Mouse (Mus musculus) lung, embryonic 14.5 days (tissue): ENCODE measurements around the gene Lbhd2. TPM values are rescaled to one million over a fixed set of nuclear protein-coding genes. Genes with fewer than 3 reads are reported as not detected.

Experiments used
- ATAC-seq: fragments of 200-750 bp; cut with Nextera tagmentation; 2 replicates; pipeline ENCODE4 v1.8.0; 2017; ENCODE audit warnings: mild to moderate bottlenecking, moderate TSS enrichment, moderate library complexity; ENCODE audit not compliant: insufficient read depth
- DNase-seq: peaks from one replicate; pipeline ENCODE4 v3.0.0-alpha.2; 2015
- H3K27ac ChIP-seq: fragments of 300-500 bp; sonication (generic); 2 replicates; pipeline ENCODE4 v1.5.1; 2014; ENCODE audit warnings: low read depth, mild to moderate bottlenecking, moderate library complexity
- H3K27me3 ChIP-seq: fragments of 300-500 bp; sonication (generic); 2 replicates; pipeline ENCODE4 v1.6.1; 2014; ENCODE audit warnings: low read length, control low read depth; ENCODE audit not compliant: insufficient read depth
- H3K36me3 ChIP-seq: fragments of 300-500 bp; sonication (generic); 2 replicates; pipeline ENCODE4 v1.6.1; 2014; ENCODE audit warnings: control low read depth; ENCODE audit not compliant: insufficient read depth
- H3K4me1 ChIP-seq: fragments of 300-500 bp; sonication (generic); 2 replicates; pipeline ENCODE4 v1.6.1; 2014; ENCODE audit warnings: antibody characterized with exemption, control low read depth; ENCODE audit not compliant: insufficient read depth
- H3K4me2 ChIP-seq: fragments of 300-500 bp; sonication (generic); 2 replicates; pipeline ENCODE4 v1.6.1; 2014; ENCODE audit warnings: mild to moderate bottlenecking
- H3K4me3 ChIP-seq: fragments of 300-500 bp; sonication (generic); 2 replicates; pipeline ENCODE4 v1.5.1; 2014; ENCODE audit warnings: low read depth, low read length
- H3K9ac ChIP-seq: fragments of 300-500 bp; sonication (generic); 2 replicates; pipeline ENCODE4 v1.6.1; 2014
- H3K9me3 ChIP-seq: fragments of 300-500 bp; sonication (generic); 2 replicates; pipeline ENCODE4 v1.6.1; 2016; ENCODE audit warnings: low read depth, low read length, control low read depth
- CTCF ChIP-seq: IDR thresholded peaks from 2 replicates; pipeline ENCODE4 v1.5.1; 2016; ENCODE audit warnings: antibody characterized with exemption, low read depth
- WGBS: fragments of 180-500 bp; shearing (Covaris S2); extraction: QIAGEN DNeasy Blood & Tissue Kit; methylation state at CpG from one replicate; pipeline ENCODE4 v1.1.7; 2014; 5-methylcytosine and 5-hydroxymethylcytosine counted together
- polyA plus RNA-seq: library from polyadenylated mRNA; unstranded; fragments of >200 nt; fragmentation: Nextera tagmentation; extraction: Ambion mirVana; gene quantifications from 2 replicates; pipeline ENCODE4 v1.2.1, GENCODE M21; 2014

The Lbhd2 gene
- polyA plus RNA-seq, 1 experiment from 2014 or later: 0.68 TPM

DNA sequence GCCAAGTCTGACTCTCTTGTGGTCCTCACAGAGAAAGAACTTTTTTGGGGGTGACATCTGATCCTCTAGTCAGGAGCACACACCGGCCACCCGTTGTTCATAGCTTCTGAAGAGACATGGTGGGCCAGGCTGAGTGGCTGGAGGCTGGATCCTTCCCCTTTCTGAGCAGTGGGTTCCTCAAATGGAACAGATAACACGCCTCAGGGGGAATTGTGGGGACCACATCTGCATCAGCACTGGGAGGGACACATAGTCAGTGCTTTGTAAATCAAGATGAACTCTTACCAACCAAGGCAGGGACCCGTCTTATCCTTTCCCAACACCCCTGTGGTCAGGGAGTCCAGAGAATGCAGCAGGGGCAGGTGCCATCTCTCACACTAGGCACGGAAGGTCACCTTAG lies 13.3 kb downstream of the Lbhd2 start:
- H3K4me1 ChIP-seq: peaks cover 6% of the 10 kb centered on the region

DNA sequence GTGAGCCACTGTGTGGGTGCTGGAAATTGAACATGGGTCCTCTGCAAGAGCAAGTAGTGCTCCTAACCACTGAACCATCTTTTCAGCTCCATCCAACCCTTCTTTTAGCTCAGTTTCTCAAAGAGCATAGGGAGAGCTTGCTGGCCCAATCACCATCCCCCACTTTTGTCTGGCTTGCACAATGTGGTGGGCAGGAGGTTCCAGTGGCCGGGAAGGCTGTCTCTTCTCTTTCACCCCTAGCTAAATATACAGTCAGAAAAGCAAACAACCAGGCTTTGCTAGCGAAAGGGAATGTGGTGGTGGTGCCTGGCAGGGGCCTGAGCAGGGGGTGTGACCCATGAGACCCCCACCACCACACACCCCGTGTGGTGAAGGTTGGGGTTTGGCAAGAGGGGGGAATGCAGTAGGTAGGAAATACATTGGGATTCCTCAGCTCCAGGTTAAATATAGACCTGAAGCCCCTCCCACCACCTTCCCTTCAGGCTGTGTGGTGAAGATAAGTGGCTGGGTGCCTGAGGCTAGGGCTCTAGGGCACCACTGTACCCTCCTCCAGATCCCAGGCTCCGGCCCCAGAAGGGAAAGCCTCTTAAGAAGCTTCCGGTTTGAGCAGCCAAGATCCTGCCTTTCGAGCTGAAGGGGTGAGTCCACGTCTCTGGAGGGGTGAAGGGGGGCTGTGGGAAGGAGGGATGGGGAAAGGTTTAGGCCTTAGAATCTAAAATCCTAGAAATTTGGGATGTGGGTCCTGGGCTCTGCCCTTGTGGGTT lies 14.5 kb downstream of the Lbhd2 start:
- no peak for TF ChIP-seq CTCF
- Histone ChIP-seq H3K4me2 (no peak overlapping the region), H3K9me3 (no peaks in the 10 kb centered on the region), H3K9ac (no peak overlapping the region), H3K36me3 (no peaks in the 10 kb centered on the region), H3K4me3 (no peak overlapping the region), H3K4me1 (peaks cover 6% of the 10 kb centered on the region), H3K27ac (no peak overlapping the region), H3K27me3 (peaks cover 41% of the 10 kb centered on the region)
- DNase-seq (peak; percentile 58), ATAC-seq (0 out of 2 replicates have a peak, but pooled peaks have one; percentile 5)
- 25% methylated on average over 7 of the region's 7 CpGs for WGBS

More for the DNA sequence above, 13.3 kb downstream of the Lbhd2 start:
- DNase-seq: no peak
- WGBS: 70% methylated on average over 5 of the region's 5 CpGs
- H3K9me3 ChIP-seq: no peaks in the 10 kb centered on the region
- no peaks in the 10 kb centered on the region for H3K36me3 ChIP-seq
- TF ChIP-seq CTCF: no peak
- peaks cover 33% of the 10 kb centered on the region for H3K27me3 ChIP-seq
- H3K9ac ChIP-seq: no peak overlapping the region
- no peak overlapping the region for H3K27ac ChIP-seq
- no peak overlapping the region for H3K4me3 ChIP-seq
- no peak overlapping the region for H3K4me2 ChIP-seq
- no peak for ATAC-seq

DNA sequence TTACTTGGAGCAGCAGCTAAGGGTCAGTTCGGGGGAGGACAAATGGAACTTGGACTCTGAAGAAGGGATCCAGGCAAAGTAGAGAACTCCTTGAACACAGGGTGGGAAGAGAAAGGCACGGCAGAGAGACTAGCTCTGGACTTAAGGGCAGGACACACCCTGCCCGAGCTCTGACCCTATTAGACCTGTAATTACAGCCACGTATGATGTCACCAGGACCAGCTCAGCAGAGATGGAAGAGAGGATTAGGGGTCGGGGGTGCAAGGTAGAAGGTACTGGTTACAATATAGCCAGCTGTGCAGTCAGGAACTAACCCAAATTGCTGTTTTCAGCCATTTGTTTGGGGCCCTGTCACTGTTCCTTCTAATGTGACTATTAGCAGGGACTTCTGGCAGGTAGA lies 16.2 kb downstream of the Lbhd2 start:
- Histone ChIP-seq H3K4me1 (no peaks in the 10 kb centered on the region), H3K4me2 (no peak overlapping the region), H3K4me3 (no peak overlapping the region), H3K36me3 (no peaks in the 10 kb centered on the region), H3K27ac (no peak overlapping the region), H3K9ac (no peak overlapping the region), H3K9me3 (no peaks in the 10 kb centered on the region), H3K27me3 (peaks cover 44% of the 10 kb centered on the region)
- DNase-seq (no peak), ATAC-seq (no peak)
- no peak for TF ChIP-seq CTCF
- WGBS: 63% methylated on average over 5 of the region's 5 CpGs

DNA sequence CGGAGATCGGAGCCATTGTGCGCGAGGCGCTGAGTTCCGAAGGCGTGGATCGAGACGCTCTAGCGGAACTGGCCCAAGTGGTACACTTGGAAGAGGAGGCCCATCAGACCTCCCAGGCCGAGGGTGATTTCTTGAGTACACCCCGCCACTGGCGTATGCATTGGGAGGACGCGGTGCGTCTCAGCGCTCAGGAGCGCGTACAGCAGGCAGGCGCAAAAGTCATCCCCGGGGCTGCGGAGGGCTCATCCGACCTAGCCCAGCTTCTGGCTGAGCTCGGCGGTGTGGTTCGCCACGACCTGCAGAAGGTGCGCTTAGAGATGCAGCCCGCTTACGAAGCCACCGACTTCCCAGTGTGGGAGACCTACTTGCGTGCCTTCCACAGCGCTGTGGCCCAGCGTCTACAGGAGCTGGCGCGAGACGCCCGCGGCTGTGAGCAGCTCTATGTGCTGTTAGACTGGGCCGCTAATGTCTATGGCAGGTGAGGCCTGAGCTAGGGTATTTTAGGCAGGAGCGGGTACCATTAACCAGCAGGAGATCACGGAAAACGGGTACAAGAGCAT lies 17.0 kb downstream of the Lbhd2 start:
- no peak for TF ChIP-seq CTCF
- Histone ChIP-seq H3K27ac (no peak overlapping the region), H3K9me3 (no peaks in the 10 kb centered on the region), H3K4me1 (no peaks in the 10 kb centered on the region), H3K27me3 (peaks cover 52% of the 10 kb centered on the region), H3K36me3 (no peaks in the 10 kb centered on the region), H3K4me3 (peak overlapping the region; percentile 19; the same call in 1 of the 2 replicates), H3K4me2 (peak overlapping the region; percentile 51), H3K9ac (no peak overlapping the region)
- DNase-seq (no peak), ATAC-seq (no peak)
- WGBS: 8% methylated on average over 43 of the region's 43 CpGs

DNA sequence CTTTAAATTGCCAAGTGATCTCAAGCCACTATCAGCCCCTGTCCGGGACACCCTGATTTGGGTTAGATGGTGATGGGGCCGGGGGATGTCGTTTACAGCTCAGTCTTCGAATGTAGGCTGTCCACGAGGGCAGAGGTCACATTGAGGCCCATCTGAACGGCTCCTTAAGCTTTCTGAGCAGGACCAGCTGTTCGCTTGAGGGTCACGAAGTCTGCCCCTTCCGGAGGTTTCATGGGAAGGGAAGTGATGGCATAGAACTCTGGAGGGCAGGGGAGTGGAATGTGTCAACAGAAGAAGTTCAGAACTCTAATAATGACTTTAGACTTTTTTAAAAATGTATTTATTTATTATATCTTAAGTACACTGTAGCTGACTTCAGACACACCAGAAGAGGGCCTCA lies 17.9 kb downstream of the Lbhd2 start:
- peaks cover 1% of the 10 kb centered on the region; the same call in 1 of the 2 replicates for H3K4me1 ChIP-seq
- ATAC-seq: no peak
- no peak for DNase-seq
- TF ChIP-seq CTCF: no peak
- H3K27ac ChIP-seq: no peak overlapping the region
- no peaks in the 10 kb centered on the region for H3K9me3 ChIP-seq
- H3K4me3 ChIP-seq: no peak overlapping the region
- 22% methylated on average over 9 of the region's 9 CpGs for WGBS
- H3K9ac ChIP-seq: no peak overlapping the region
- peaks cover 61% of the 10 kb centered on the region for H3K27me3 ChIP-seq
- no peaks in the 10 kb centered on the region for H3K36me3 ChIP-seq
- H3K4me2 ChIP-seq: no peak overlapping the region

DNA sequence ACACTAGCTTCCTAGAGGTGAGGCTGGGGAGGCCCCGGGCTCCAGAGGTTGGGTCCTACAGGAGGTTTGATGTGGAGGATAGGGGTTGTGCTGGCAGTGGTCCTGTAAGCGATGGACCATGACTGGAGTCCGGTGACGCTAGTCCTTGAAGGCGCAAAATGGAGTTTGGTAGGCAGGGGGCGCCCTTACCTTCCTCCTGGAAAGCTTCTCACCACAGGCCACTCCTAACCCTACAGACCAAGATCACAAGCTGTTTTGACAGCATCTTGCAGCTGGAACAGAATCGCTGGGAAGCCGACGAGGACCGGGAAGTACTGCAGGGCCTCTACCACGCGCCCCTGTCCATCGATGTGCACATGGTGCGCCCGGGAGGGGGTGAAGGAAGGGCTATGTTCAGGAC lies 18.6 kb downstream of the Lbhd2 start:
- no peak overlapping the region for H3K4me3 ChIP-seq
- DNase-seq (peak; percentile 93), ATAC-seq (peak; percentile 32)
- peaks cover 68% of the 10 kb centered on the region for H3K27me3 ChIP-seq
- H3K4me2 ChIP-seq: no peak overlapping the region
- peaks cover 8% of the 10 kb centered on the region; the same call in 1 of the 2 replicates for H3K4me1 ChIP-seq
- H3K9me3 ChIP-seq: no peaks in the 10 kb centered on the region
- WGBS: 4% methylated on average over 15 of the region's 15 CpGs
- H3K9ac ChIP-seq: no peak overlapping the region
- no peak overlapping the region for H3K27ac ChIP-seq
- H3K36me3 ChIP-seq: no peaks in the 10 kb centered on the region
- peak; percentile 89 for TF ChIP-seq CTCF

DNA sequence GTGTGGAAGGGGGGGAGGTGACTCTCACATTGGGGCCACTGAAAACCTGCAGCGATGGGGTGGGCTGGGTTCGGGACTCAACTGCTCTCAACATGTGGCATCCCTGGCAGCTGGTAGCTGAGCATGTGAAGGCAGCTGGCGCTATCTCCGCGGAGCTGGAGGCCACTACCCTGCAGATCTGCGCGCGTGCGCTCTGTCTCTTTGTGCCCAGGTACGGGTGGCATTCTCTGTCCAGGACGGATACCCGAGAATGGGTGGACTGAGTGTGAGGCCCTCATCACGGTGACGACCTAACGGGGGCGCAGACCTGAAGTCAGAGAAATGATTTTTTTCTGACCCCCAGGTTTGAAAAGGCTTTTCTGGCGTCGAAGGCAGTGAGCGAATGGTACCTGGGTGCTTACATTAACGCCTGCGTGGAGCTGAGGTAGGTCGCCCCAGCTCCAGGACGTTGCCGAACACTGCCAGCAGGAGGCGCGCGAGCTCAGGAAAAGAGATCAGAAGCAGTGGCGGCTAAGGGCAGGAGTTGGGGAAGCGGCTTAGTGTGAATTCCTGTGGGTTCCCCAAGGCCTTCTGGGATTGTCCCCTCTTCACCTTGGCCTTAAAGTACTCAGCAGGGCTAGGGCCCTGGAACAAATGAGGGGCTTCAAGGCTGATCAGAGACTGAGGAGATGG lies 19.3 kb downstream of the Lbhd2 start:
- no peak overlapping the region for H3K27ac ChIP-seq
- H3K4me3 ChIP-seq: no peak overlapping the region
- H3K9me3 ChIP-seq: no peaks in the 10 kb centered on the region
- peak; percentile 93 for DNase-seq
- TF ChIP-seq CTCF: peak; percentile 98
- 16% methylated on average over 29 of the region's 29 CpGs for WGBS
- peak; percentile 42 for ATAC-seq
- peaks cover 11% of the 10 kb centered on the region; the same call in 1 of the 2 replicates for H3K4me1 ChIP-seq
- no peak overlapping the region for H3K4me2 ChIP-seq
- no peaks in the 10 kb centered on the region for H3K36me3 ChIP-seq
- H3K9ac ChIP-seq: no peak overlapping the region
- H3K27me3 ChIP-seq: peaks cover 75% of the 10 kb centered on the region
